Mouse (Mus musculus): ENCODE results near the gene Tmem221.

DNA sequence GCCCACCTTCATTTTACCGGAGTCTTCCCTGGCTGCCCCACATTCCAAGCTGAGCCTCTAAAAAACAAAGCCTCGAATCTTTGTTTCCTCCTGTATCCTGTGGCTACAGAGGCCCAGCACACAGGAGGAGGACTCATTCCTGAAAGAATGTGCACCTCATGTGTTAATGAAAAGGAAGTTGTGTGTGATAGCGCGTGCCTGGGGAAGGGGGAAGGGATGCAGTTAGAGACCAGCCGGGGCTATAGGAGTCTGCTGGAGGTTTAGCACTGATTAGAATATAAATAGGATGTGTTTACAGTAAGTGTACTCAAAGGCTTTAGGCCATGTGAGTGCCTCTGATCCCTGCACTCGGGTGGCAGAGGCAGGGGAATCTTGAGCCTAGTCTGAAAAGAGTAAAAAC is 32.4 kb downstream of the Tmem221 start:
- TF ChIP-seq GATA1 (IDR thresholded peaks at IDR 0.05; ENCODE audit: borderline replicate concordance, low read length) (no peak), CTCF (IDR thresholded peaks at IDR 0.05; ENCODE audit: low read depth, low read length) (no peak)

Data from G1E (cell line).